Comparison of ENCODE assay signal across 23 mouse cellular contexts in genomic region chr11:97855473-97855872, GRCm38 (mm10).
"Had no signal": no experiment of that assay in that cellular context is flagged by ENCODE, and none has a peak within 500 bp of the region (broad histone marks: within the 10 kb centered on the region; RNA-seq: fewer than 3 reads in every experiment).

No protein-coding gene starts in this region.

- H3K4me2 ChIP-seq: heart, embryonic 11.5 days; heart, embryonic 13.5 days; heart, embryonic 15.5 days; hindbrain, embryonic 13.5 days; hindbrain, embryonic 15.5 days; kidney, embryonic 15.5 days; limb, embryonic 12.5 days; liver, embryonic 12.5 days had no signal

- H3K36me3 ChIP-seq: heart, embryonic 13.5 days; heart, embryonic 15.5 days; hindbrain, embryonic 13.5 days; hindbrain, embryonic 15.5 days; kidney, embryonic 15.5 days; limb, embryonic 10.5 days; limb, embryonic 12.5 days; liver, embryonic 12.5 days had no signal

- ATAC-seq: hindbrain, postnatal 0 days; liver, embryonic 12.5 days had no signal

- H3K9me3 ChIP-seq: heart, embryonic 13.5 days; heart, embryonic 15.5 days; hindbrain, embryonic 13.5 days; hindbrain, embryonic 15.5 days; kidney, embryonic 15.5 days; limb, embryonic 10.5 days; limb, embryonic 12.5 days; liver, embryonic 12.5 days had no signal

- H3K4me3 ChIP-seq: heart, adult 2 months; heart, embryonic 13.5 days; heart, embryonic 15.5 days; hindbrain, embryonic 13.5 days; hindbrain, embryonic 15.5 days; kidney, embryonic 15.5 days; left cerebral cortex, adult 2 months; limb, embryonic 10.5 days; limb, embryonic 12.5 days; liver, embryonic 12.5 days had no signal

- H3K9ac ChIP-seq: heart, embryonic 13.5 days; heart, embryonic 15.5 days; hindbrain, embryonic 13.5 days; hindbrain, embryonic 15.5 days; kidney, embryonic 15.5 days; limb, embryonic 12.5 days; liver, embryonic 12.5 days had no signal

- DNase-seq: gastrocnemius, postnatal 14 days; gastrocnemius, postnatal 36 days; heart, adult 11 months; heart, adult 2 months; heart, postnatal 14 days; heart, postnatal 36 days; kidney, adult 18-20 months; kidney, adult 9 months; kidney, postnatal 14 days; kidney, postnatal 36 days; liver had no signal

- H3K27me3 ChIP-seq: heart, embryonic 13.5 days; heart, embryonic 15.5 days; hindbrain, embryonic 13.5 days; hindbrain, embryonic 15.5 days; kidney, embryonic 15.5 days; limb, embryonic 12.5 days; liver, embryonic 12.5 days had no signal

- H3K27ac ChIP-seq: heart, adult 2 months; heart, embryonic 13.5 days; heart, embryonic 15.5 days; hindbrain, embryonic 13.5 days; hindbrain, embryonic 15.5 days; hindbrain, postnatal 0 days; kidney, embryonic 15.5 days; kidney, postnatal 0 days; left cerebral cortex, adult 2 months; limb, embryonic 10.5 days; limb, embryonic 12.5 days; liver, embryonic 12.5 days had no signal

- H3K4me1 ChIP-seq: heart, embryonic 15.5 days; hindbrain, embryonic 13.5 days; hindbrain, embryonic 15.5 days; kidney, embryonic 15.5 days; limb, embryonic 10.5 days; limb, embryonic 12.5 days; liver, embryonic 12.5 days had no signal
